Mouse (Mus musculus): ENCODE results near the gene Cxcl13. TPM values are rescaled to one million over a fixed set of nuclear protein-coding genes. Genes with fewer than 3 reads are reported as not detected.

Gene Cxcl13
- 1.1 and 1.4 TPM in 2 replicates for polyA plus RNA-seq (2012; rRNA removed)

GRCm38 (mm10) chr5:95956651-95957050 lies at the start of gene Cxcl13:
Cxcl13 (plus strand) TSS chr5:95956951.
- Histone ChIP-seq H3K4me1 (ENCODE audit: control insufficient read depth, insufficient read depth, low read length) (no peaks in the 10 kb centered on the region), H3K4me3 (replicated peaks; ENCODE audit: extremely low read depth, low read depth, low read length) (no peak within 1 kb of the TSS)
- TF ChIP-seq POLR2A (IDR thresholded peaks at IDR 0.05; ENCODE audit: borderline replicate concordance, extremely low read depth, low read depth, low read length), result no peak
- TF ChIP-seq CTCF (IDR thresholded peaks at IDR 0.05; ENCODE audit: insufficient read depth, low read length), result no peak
- no peak for DNase-seq
- WGBS, result 18% methylated on average over 5 of the region's 5 CpGs

GRCm38 (mm10) chr5:95911006-95911405 lies 45.7 kb upstream of the Cxcl13 start:
- 81% methylated on average over 1 of the region's 1 CpGs for WGBS
- DNase-seq, result no peak
- no peak overlapping the region for H3K4me3 ChIP-seq (replicated peaks; ENCODE audit: extremely low read depth, low read depth, low read length)
- H3K4me1 ChIP-seq (ENCODE audit: control insufficient read depth, insufficient read depth, low read length), result no peaks in the 10 kb centered on the region
- TF ChIP-seq POLR2A (IDR thresholded peaks at IDR 0.05; ENCODE audit: borderline replicate concordance, extremely low read depth, low read depth, low read length), result no peak
- no peak for TF ChIP-seq CTCF (IDR thresholded peaks at IDR 0.05; ENCODE audit: insufficient read depth, low read length)

GRCm38 (mm10) chr5:95918491-95918890 lies 38.3 kb upstream of the Cxcl13 start:
- no peaks in the 10 kb centered on the region for H3K4me1 ChIP-seq (ENCODE audit: control insufficient read depth, insufficient read depth, low read length)
- 71% methylated on average over 6 of the region's 6 CpGs for WGBS
- DNase-seq, result no peak
- TF ChIP-seq CTCF (IDR thresholded peaks at IDR 0.05; ENCODE audit: insufficient read depth, low read length), result no peak
- no peak for TF ChIP-seq POLR2A (IDR thresholded peaks at IDR 0.05; ENCODE audit: borderline replicate concordance, extremely low read depth, low read depth, low read length)
- H3K4me3 ChIP-seq (replicated peaks; ENCODE audit: extremely low read depth, low read depth, low read length), result no peak overlapping the region

- DNase-seq, result no peak
- WGBS, result 61% methylated on average over 6 of the region's 6 CpGs
- TF ChIP-seq CTCF (IDR thresholded peaks at IDR 0.05; ENCODE audit: insufficient read depth, low read length) (no peak), POLR2A (IDR thresholded peaks at IDR 0.05; ENCODE audit: borderline replicate concordance, extremely low read depth, low read depth, low read length) (no peak)
- Histone ChIP-seq H3K4me1 (ENCODE audit: control insufficient read depth, insufficient read depth, low read length) (no peaks in the 10 kb centered on the region), H3K4me3 (replicated peaks; ENCODE audit: extremely low read depth, low read depth, low read length) (no peak overlapping the region)
These were observed 32.7 kb upstream of the Cxcl13 start for GRCm38 (mm10) chr5:95924023-95924422.

- H3K4me3 ChIP-seq (replicated peaks; ENCODE audit: extremely low read depth, low read depth, low read length), result no peak overlapping the region
- no peak for DNase-seq
- H3K4me1 ChIP-seq (ENCODE audit: control insufficient read depth, insufficient read depth, low read length), result no peaks in the 10 kb centered on the region
- TF ChIP-seq CTCF (IDR thresholded peaks at IDR 0.05; ENCODE audit: insufficient read depth, low read length) (no peak), POLR2A (IDR thresholded peaks at IDR 0.05; ENCODE audit: borderline replicate concordance, extremely low read depth, low read depth, low read length) (no peak)
- 74% methylated on average over 10 of the region's 10 CpGs for WGBS
These were observed 31.4 kb upstream of the Cxcl13 start for GRCm38 (mm10) chr5:95925204-95925930.

GRCm38 (mm10) chr5:95925931-95926263 lies 30.9 kb upstream of the Cxcl13 start:
- WGBS, result 86% methylated on average over 1 of the region's 1 CpGs
- TF ChIP-seq POLR2A (IDR thresholded peaks at IDR 0.05; ENCODE audit: borderline replicate concordance, extremely low read depth, low read depth, low read length), result no peak
- TF ChIP-seq CTCF (IDR thresholded peaks at IDR 0.05; ENCODE audit: insufficient read depth, low read length), result no peak
- Histone ChIP-seq H3K4me1 (ENCODE audit: control insufficient read depth, insufficient read depth, low read length) (no peaks in the 10 kb centered on the region), H3K4me3 (replicated peaks; ENCODE audit: extremely low read depth, low read depth, low read length) (no peak overlapping the region)
- no peak for DNase-seq

- TF ChIP-seq POLR2A (IDR thresholded peaks at IDR 0.05; ENCODE audit: borderline replicate concordance, extremely low read depth, low read depth, low read length), result no peak
- no peak for TF ChIP-seq CTCF (IDR thresholded peaks at IDR 0.05; ENCODE audit: insufficient read depth, low read length)
- 63% methylated on average over 5 of the region's 5 CpGs for WGBS
- H3K4me3 ChIP-seq (replicated peaks; ENCODE audit: extremely low read depth, low read depth, low read length), result no peak overlapping the region
- no peak for DNase-seq
- no peaks in the 10 kb centered on the region for H3K4me1 ChIP-seq (ENCODE audit: control insufficient read depth, insufficient read depth, low read length)
These were observed 21.7 kb upstream of the Cxcl13 start for GRCm38 (mm10) chr5:95935035-95935434.

GRCm38 (mm10) chr5:95936068-95936467 lies 20.7 kb upstream of the Cxcl13 start:
- WGBS, result 45% methylated on average over 5 of the region's 5 CpGs
- Histone ChIP-seq H3K4me1 (ENCODE audit: control insufficient read depth, insufficient read depth, low read length) (no peaks in the 10 kb centered on the region), H3K4me3 (replicated peaks; ENCODE audit: extremely low read depth, low read depth, low read length) (no peak overlapping the region)
- no peak for DNase-seq
- TF ChIP-seq CTCF (IDR thresholded peaks at IDR 0.05; ENCODE audit: insufficient read depth, low read length), result no peak
- TF ChIP-seq POLR2A (IDR thresholded peaks at IDR 0.05; ENCODE audit: borderline replicate concordance, extremely low read depth, low read depth, low read length), result no peak

- TF ChIP-seq POLR2A (IDR thresholded peaks at IDR 0.05; ENCODE audit: borderline replicate concordance, extremely low read depth, low read depth, low read length), result no peak
- TF ChIP-seq CTCF (IDR thresholded peaks at IDR 0.05; ENCODE audit: insufficient read depth, low read length), result no peak
- no peak for DNase-seq
- H3K4me3 ChIP-seq (replicated peaks; ENCODE audit: extremely low read depth, low read depth, low read length), result no peak overlapping the region
- H3K4me1 ChIP-seq (ENCODE audit: control insufficient read depth, insufficient read depth, low read length), result no peaks in the 10 kb centered on the region
- WGBS, result 54% methylated on average over 2 of the region's 2 CpGs
These were observed 19.6 kb upstream of the Cxcl13 start for GRCm38 (mm10) chr5:95937129-95937528.

GRCm38 (mm10) chr5:95938044-95938625 lies 18.6 kb upstream of the Cxcl13 start:
- TF ChIP-seq CTCF (IDR thresholded peaks at IDR 0.05; ENCODE audit: insufficient read depth, low read length), result no peak
- no peak for TF ChIP-seq POLR2A (IDR thresholded peaks at IDR 0.05; ENCODE audit: borderline replicate concordance, extremely low read depth, low read depth, low read length)
- no peak for DNase-seq
- H3K4me1 ChIP-seq (ENCODE audit: control insufficient read depth, insufficient read depth, low read length), result no peaks in the 10 kb centered on the region
- no peak overlapping the region for H3K4me3 ChIP-seq (replicated peaks; ENCODE audit: extremely low read depth, low read depth, low read length)
- 66% methylated on average over 11 of the region's 11 CpGs for WGBS
